Mouse (Mus musculus): ENCODE data around the gene Ccr6. TPM values are rescaled to one million over a fixed set of nuclear protein-coding genes. Genes with fewer than 3 reads are reported as not detected.
"Not testable (repeated sequence)": the region's sequence is repeated elsewhere in the genome, so short reads cannot be mapped to it uniquely, and the experiment has no call there.

Gene Ccr6
- polyA plus RNA-seq, 1 experiment from 2014 or later: not detected

DNA sequence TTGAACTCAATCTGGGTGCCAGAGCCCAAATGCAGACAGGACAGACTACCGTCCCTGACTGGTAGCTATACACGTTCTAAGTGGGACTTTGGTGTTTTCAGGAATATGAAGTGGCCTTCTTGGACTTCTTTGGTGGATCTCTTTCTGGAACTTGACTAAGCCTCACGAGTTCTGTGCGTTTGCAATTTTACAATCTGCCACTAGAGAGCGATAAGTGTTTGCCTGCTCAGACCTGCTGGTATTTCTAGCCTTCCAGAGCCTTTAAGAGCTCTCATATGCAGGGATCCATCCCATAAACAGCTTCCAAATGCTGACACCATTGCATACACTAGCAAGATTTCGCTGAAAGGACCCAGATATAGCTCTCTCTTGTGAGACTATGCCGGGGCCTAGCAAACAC lies 28.8 kb downstream of the Ccr6 start:
- not testable (repeated sequence) for H3K9me3 ChIP-seq (ENCODE audit: control insufficient read depth, low read length); H3K4me1 ChIP-seq (ENCODE audit: control insufficient read depth, insufficient read depth, low read length); H3K4me2 ChIP-seq (ENCODE audit: low read depth, low read length); H3K4me3 ChIP-seq (ENCODE audit: low read depth, low read length); H3K27me3 ChIP-seq (ENCODE audit: control insufficient read depth, insufficient read depth, low read length); H3K27ac ChIP-seq (ENCODE audit: low read depth, low read length); H3K9ac ChIP-seq (replicated peaks; ENCODE audit: low read depth, low read length); H3K36me3 ChIP-seq (ENCODE audit: control insufficient read depth, insufficient read depth, low read length); ATAC-seq (ENCODE audit: low read depth)
- 16% methylated on average over 7 of the region's 7 CpGs for WGBS

DNA sequence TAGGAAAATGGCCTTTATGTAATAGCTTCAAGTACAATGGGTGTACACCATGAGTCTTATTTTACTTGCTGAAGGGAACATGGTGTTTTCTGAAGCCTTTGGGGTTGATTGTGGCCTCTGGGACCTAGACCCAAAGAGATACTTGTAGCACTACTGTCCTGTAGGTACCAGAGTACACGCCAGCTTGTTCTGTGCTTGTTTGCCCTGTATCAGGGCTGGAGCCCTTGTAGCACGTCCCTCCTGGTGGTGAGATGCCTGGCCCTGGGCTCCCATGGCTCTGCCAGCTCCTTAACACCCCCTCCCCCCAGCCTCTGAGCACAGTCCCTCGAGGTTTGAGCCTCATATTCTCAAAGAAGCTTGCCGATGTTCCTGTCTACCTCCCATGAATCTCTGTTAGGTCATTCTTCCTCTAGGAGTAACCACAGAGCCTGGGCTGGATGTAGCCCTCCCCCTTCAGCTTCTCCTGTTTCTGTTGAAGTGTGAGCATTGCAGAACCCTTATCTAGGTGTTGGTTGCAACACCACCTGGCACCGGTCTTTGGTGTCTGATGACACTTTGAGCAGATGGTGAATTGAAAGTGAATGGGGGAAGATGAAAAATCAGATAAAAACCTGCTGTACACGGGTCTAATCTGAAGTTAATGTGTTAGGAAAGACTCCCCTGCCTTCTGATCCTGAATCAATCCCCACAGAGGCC lies 36.4 kb downstream of the Ccr6 start:
- ATAC-seq (ENCODE audit: low read depth): no peak
- Histone ChIP-seq H3K4me3 (ENCODE audit: low read depth, low read length) (no peak overlapping the region), H3K9ac (replicated peaks; ENCODE audit: low read depth, low read length) (no peak overlapping the region), H3K4me1 (ENCODE audit: control insufficient read depth, insufficient read depth, low read length) (no peaks in the 10 kb centered on the region), H3K36me3 (ENCODE audit: control insufficient read depth, insufficient read depth, low read length) (no peaks in the 10 kb centered on the region), H3K9me3 (ENCODE audit: control insufficient read depth, low read length) (no peaks in the 10 kb centered on the region), H3K27ac (ENCODE audit: low read depth, low read length) (no peak overlapping the region), H3K27me3 (ENCODE audit: control insufficient read depth, insufficient read depth, low read length) (no peaks in the 10 kb centered on the region), H3K4me2 (ENCODE audit: low read depth, low read length) (no peak overlapping the region)
- 56% methylated on average over 6 of the region's 6 CpGs for WGBS

DNA sequence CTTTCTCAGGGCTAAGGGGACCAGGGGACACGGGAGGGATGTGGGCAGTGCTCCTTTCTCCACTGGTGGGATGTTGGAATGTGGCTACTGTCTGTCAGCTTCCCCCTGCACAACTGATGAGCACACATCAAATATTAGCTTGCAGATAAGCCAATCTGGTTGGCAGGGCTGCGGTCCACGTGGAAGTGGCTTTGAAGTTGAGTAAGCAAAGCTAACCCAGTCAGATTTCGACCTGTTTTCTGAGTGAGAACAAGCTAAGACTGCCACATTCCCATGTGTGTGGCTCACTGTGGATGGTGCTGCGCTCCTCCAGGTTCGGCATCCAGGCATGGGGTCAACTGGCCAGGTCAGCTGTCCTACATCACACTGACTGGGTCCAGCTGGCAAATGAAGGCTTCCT lies 37.1 kb downstream of the Ccr6 start:
- Histone ChIP-seq H3K36me3 (ENCODE audit: control insufficient read depth, insufficient read depth, low read length) (no peaks in the 10 kb centered on the region), H3K27me3 (ENCODE audit: control insufficient read depth, insufficient read depth, low read length) (no peaks in the 10 kb centered on the region), H3K4me3 (ENCODE audit: low read depth, low read length) (no peak overlapping the region), H3K4me2 (ENCODE audit: low read depth, low read length) (no peak overlapping the region), H3K9me3 (ENCODE audit: control insufficient read depth, low read length) (no peaks in the 10 kb centered on the region), H3K4me1 (ENCODE audit: control insufficient read depth, insufficient read depth, low read length) (no peaks in the 10 kb centered on the region), H3K9ac (replicated peaks; ENCODE audit: low read depth, low read length) (no peak overlapping the region), H3K27ac (ENCODE audit: low read depth, low read length) (no peak overlapping the region)
- WGBS: 88% methylated on average over 6 of the region's 6 CpGs
- no peak for ATAC-seq (ENCODE audit: low read depth)

DNA sequence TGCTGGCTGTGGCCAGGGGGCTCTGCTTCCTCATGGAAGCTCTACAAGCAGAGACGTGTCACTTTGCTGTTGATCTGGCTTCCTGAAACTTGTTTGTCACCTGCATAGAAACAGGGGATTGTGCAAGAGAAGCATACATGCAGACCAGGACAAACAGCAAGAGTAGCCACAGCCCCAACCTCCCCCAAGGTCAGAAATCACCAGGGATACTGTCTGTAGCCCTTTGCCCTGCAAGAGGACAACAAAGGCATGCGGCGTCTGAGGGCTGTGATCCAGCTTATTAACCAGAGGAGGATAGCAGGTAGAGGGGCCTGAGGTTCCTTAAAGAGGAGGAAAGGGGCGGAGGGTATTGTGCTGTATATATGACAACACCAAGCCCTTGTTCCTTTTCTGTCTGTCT lies 40.2 kb downstream of the Ccr6 start:
- Histone ChIP-seq H3K4me2 (ENCODE audit: low read depth, low read length) (no peak overlapping the region), H3K36me3 (ENCODE audit: control insufficient read depth, insufficient read depth, low read length) (no peaks in the 10 kb centered on the region), H3K4me3 (ENCODE audit: low read depth, low read length) (no peak overlapping the region), H3K27ac (ENCODE audit: low read depth, low read length) (no peak overlapping the region), H3K9ac (replicated peaks; ENCODE audit: low read depth, low read length) (no peak overlapping the region), H3K9me3 (ENCODE audit: control insufficient read depth, low read length) (no peaks in the 10 kb centered on the region), H3K27me3 (ENCODE audit: control insufficient read depth, insufficient read depth, low read length) (no peaks in the 10 kb centered on the region), H3K4me1 (ENCODE audit: control insufficient read depth, insufficient read depth, low read length) (no peaks in the 10 kb centered on the region)
- no peak for ATAC-seq (ENCODE audit: low read depth)
- 79% methylated on average over 4 of the region's 4 CpGs for WGBS

DNA sequence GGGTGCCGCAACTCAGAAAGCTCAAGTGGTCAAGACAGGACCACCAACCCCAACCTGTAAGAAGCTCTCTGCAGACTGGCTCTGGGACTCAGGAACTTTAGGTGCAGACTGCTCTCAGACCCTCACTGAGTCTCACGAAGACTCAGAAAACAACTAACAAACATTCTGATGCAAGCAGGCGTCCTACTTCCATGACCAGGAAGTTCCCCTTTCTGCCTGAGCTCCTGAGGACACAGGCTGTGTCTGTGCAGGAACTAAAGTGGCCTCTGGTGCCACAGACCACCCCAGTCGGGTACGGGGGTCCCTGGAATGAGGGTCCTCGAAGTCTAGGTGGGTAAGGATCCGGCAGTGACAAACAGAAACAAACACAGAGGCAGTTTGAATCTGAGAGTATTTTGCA lies 40.8 kb downstream of the Ccr6 start:
- H3K27ac ChIP-seq (ENCODE audit: low read depth, low read length): no peak overlapping the region
- no peaks in the 10 kb centered on the region for H3K36me3 ChIP-seq (ENCODE audit: control insufficient read depth, insufficient read depth, low read length)
- no peaks in the 10 kb centered on the region for H3K4me1 ChIP-seq (ENCODE audit: control insufficient read depth, insufficient read depth, low read length)
- H3K9ac ChIP-seq (replicated peaks; ENCODE audit: low read depth, low read length): no peak overlapping the region
- no peaks in the 10 kb centered on the region for H3K27me3 ChIP-seq (ENCODE audit: control insufficient read depth, insufficient read depth, low read length)
- H3K4me3 ChIP-seq (ENCODE audit: low read depth, low read length): no peak overlapping the region
- WGBS: 83% methylated on average over 7 of the region's 7 CpGs
- H3K4me2 ChIP-seq (ENCODE audit: low read depth, low read length): no peak overlapping the region
- ATAC-seq (ENCODE audit: low read depth): no peak
- no peaks in the 10 kb centered on the region for H3K9me3 ChIP-seq (ENCODE audit: control insufficient read depth, low read length)

DNA sequence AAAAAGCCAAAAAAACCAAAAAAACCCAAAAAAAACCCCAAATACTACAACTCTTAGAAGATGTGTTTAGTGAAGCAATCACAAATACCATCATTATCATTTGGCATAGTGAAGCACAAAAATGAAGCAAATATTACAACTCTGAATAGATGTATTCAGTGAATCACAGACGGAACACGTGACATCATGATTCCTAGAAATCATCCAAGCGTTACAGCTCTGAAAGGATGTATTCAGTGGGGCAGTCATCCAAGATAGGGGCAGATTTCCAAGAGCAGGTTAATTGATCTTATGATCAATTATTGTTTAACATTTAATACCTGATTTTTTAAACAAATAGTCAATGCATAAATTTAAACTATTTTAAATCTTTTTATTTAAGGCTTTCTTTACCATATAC lies 41.4 kb downstream of the Ccr6 start:
- ATAC-seq (ENCODE audit: low read depth): no peak
- Histone ChIP-seq H3K36me3 (ENCODE audit: control insufficient read depth, insufficient read depth, low read length) (no peaks in the 10 kb centered on the region), H3K27ac (ENCODE audit: low read depth, low read length) (no peak overlapping the region), H3K4me2 (ENCODE audit: low read depth, low read length) (no peak overlapping the region), H3K4me3 (ENCODE audit: low read depth, low read length) (no peak overlapping the region), H3K9me3 (ENCODE audit: control insufficient read depth, low read length) (no peaks in the 10 kb centered on the region), H3K27me3 (ENCODE audit: control insufficient read depth, insufficient read depth, low read length) (no peaks in the 10 kb centered on the region), H3K4me1 (ENCODE audit: control insufficient read depth, insufficient read depth, low read length) (no peaks in the 10 kb centered on the region), H3K9ac (replicated peaks; ENCODE audit: low read depth, low read length) (no peak overlapping the region)
- 81% methylated on average over 3 of the region's 3 CpGs for WGBS

DNA sequence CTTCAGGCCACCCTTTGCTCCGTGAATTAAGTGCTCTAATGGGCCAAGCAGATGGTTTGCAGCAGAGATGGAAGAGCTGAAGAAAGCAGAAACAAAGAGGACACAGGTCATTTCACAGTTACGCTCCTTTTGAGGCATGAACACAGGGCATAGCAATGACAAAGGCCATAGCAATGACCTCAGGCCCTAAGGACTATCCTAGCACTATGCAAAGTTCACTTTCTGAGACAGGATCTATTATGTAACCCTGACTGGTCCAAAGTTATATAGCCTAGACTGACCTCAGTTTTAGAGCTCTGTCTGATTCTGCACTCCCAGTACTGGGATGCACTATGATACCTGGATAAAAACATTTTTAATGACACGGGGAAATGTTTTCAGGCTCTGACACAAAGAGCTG lies 42.5 kb downstream of the Ccr6 start:
- Histone ChIP-seq H3K4me3 (ENCODE audit: low read depth, low read length) (no peak overlapping the region), H3K4me1 (ENCODE audit: control insufficient read depth, insufficient read depth, low read length) (no peaks in the 10 kb centered on the region), H3K9ac (replicated peaks; ENCODE audit: low read depth, low read length) (no peak overlapping the region), H3K27me3 (ENCODE audit: control insufficient read depth, insufficient read depth, low read length) (no peaks in the 10 kb centered on the region), H3K27ac (ENCODE audit: low read depth, low read length) (no peak overlapping the region), H3K9me3 (ENCODE audit: control insufficient read depth, low read length) (no peaks in the 10 kb centered on the region), H3K36me3 (ENCODE audit: control insufficient read depth, insufficient read depth, low read length) (no peaks in the 10 kb centered on the region), H3K4me2 (ENCODE audit: low read depth, low read length) (no peak overlapping the region)
- no peak for ATAC-seq (ENCODE audit: low read depth)
- 55% methylated on average over 3 of the region's 3 CpGs for WGBS

DNA sequence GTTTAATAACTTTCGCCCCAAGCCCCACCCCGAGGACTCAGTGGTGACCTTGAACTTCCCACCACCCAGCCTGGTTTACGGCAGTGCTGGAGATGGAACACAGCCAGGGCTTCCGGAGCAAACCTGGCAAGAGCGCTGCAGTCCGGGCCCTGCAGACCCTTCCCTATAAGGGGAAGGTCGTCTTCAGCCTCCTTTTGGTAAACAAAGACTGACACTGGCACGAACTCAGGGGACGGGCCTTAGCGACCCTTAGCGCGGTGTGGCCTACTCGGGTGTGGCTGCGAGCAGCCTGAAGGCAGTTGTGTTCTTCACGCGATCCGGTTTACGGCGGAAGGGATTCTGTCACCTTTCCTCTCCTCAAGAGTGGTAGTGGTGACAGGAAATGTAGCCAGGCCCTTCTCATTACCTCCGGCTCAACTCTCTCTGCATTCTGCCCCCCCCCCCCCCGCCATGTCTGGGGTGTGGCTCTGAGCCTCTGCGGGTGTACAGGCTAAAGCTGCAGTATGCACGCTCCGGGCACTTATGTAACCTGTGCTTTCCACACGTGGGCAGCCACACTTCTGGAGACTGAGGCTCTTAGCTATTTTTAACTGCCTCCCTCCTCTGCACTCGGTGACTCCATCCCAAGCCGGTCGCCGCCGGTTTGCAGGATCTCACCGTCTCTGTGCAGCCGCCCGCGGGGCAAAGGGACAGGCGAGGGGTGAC lies 47.1 kb downstream of the Ccr6 start, which contains the start of gene Mpc1:
Mpc1 (plus strand) TSS at position 84 of the 705 bp plus-strand sequence.
- Histone ChIP-seq H3K36me3 (ENCODE audit: control insufficient read depth, insufficient read depth, low read length) (no peaks in the 10 kb centered on the region), H3K4me2 (ENCODE audit: low read depth, low read length) (peak within 1 kb of the TSS; percentile 96), H3K9ac (replicated peaks; ENCODE audit: low read depth, low read length) (peak within 1 kb of the TSS; percentile 86), H3K9me3 (ENCODE audit: control insufficient read depth, low read length) (no peaks in the 10 kb centered on the region), H3K27ac (ENCODE audit: low read depth, low read length) (peak within 1 kb of the TSS; percentile 94), H3K4me1 (ENCODE audit: control insufficient read depth, insufficient read depth, low read length) (peaks cover 12% of the 10 kb centered on the region; the same call in 1 of the 2 replicates), H3K4me3 (ENCODE audit: low read depth, low read length) (peak within 1 kb of the TSS; percentile 85), H3K27me3 (ENCODE audit: control insufficient read depth, insufficient read depth, low read length) (no peaks in the 10 kb centered on the region)
- WGBS: 1% methylated on average over 35 of the region's 35 CpGs
- peak; percentile 70 for ATAC-seq (ENCODE audit: low read depth)

DNA sequence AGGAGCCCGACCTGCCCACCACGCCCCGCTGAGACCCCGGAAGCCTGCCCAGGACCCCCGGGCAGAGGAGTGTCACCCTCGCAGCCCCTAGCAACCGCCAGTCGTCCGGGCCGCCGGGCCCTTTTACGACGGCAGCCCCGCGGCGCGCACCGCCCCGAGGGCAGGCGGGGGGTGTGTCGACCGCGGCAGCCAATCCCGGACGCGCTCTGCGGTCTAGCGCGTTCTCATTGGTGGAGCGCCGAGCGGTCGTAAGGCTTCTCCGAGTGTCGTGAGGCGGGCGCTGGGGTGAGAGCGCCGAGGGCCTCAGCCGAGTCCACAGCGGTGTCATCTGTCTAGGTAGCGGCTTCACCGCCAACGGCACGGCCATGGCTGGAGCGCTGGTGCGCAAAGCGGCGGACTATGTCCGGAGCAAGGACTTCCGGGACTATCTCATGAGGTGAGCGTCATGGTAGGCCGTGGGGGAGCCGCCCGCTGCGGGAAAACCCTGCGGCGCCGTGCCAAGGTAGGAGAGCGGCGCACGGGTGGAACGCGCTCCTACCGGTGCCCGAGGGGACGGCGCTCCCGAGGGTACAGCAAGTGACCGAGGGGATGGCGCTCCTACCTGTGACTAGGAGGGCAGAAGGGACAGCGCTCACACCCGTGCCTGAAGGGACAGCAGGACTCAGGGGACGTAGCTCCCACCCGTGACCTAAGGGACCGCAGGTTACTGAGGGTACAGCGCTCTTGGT lies 47.8 kb downstream of the Ccr6 start:
- peak overlapping the region; percentile 94 for H3K27ac ChIP-seq (ENCODE audit: low read depth, low read length)
- no peaks in the 10 kb centered on the region for H3K9me3 ChIP-seq (ENCODE audit: control insufficient read depth, low read length)
- H3K4me2 ChIP-seq (ENCODE audit: low read depth, low read length): peak overlapping the region; percentile 96
- H3K9ac ChIP-seq (replicated peaks; ENCODE audit: low read depth, low read length): peak overlapping the region; percentile 86
- peak overlapping the region; percentile 85 for H3K4me3 ChIP-seq (ENCODE audit: low read depth, low read length)
- H3K4me1 ChIP-seq (ENCODE audit: control insufficient read depth, insufficient read depth, low read length): peaks cover 12% of the 10 kb centered on the region; the same call in 1 of the 2 replicates
- no peaks in the 10 kb centered on the region for H3K36me3 ChIP-seq (ENCODE audit: control insufficient read depth, insufficient read depth, low read length)
- no peaks in the 10 kb centered on the region for H3K27me3 ChIP-seq (ENCODE audit: control insufficient read depth, insufficient read depth, low read length)
- WGBS: under 1% methylated on average over 77 of the region's 77 CpGs
- peak; percentile 98 for ATAC-seq (ENCODE audit: low read depth)

Measured in neural tube, embryonic 14.5 days (tissue).